Mouse (Mus musculus) olfactory bulb, adult 2 months (tissue): ENCODE measurements around the gene Pde6d.

ENCODE experiments used
- CTCF ChIP-seq: fragments of 200-500 bp; IDR thresholded peaks from 2 replicates; pipeline ENCODE4 v1.5.1; 2012; ENCODE audit warnings: low read depth, mild to moderate bottlenecking, low read length, moderate library complexity; ENCODE audit not compliant: insufficient read depth
- POLR2A ChIP-seq: fragments of 200-500 bp; IDR thresholded peaks from 2 replicates; pipeline ENCODE4 v1.6.1; 2012; ENCODE audit warnings: mild to moderate bottlenecking, low read depth, low read length, moderate library complexity; ENCODE audit not compliant: insufficient read depth

GRCm38 (mm10) chr1:86528571-86529180 is 53.8 kb downstream of the Pde6d start:
- TF ChIP-seq POLR2A = no peak
- TF ChIP-seq CTCF = no peak
